Mouse (Mus musculus) hindbrain, embryonic 15.5 days (tissue): ENCODE measurements around the gene Hoxa9. TPM values are rescaled to one million over a fixed set of nuclear protein-coding genes. Genes with fewer than 3 reads are reported as not detected.

Experiments used
- ATAC-seq: fragments of 200-750 bp; cut with Nextera tagmentation; 2 replicates; pipeline ENCODE4 v1.8.0; 2017; ENCODE audit warnings: low read depth, moderate number of reproducible peaks, moderate TSS enrichment; ENCODE audit not compliant: low FRiP score
- H3K27ac ChIP-seq: fragments of 300-500 bp; sonication (generic); replicated peaks from 2 replicates; pipeline ENCODE4 v1.5.1; 2015; ENCODE audit warnings: mild to moderate bottlenecking, inconsistent platforms
- H3K27me3 ChIP-seq: fragments of 300-500 bp; sonication (generic); 2 replicates; pipeline ENCODE4 v1.6.1; 2015; ENCODE audit warnings: control low read depth, inconsistent platforms
- H3K36me3 ChIP-seq: fragments of 300-500 bp; sonication (generic); 2 replicates; pipeline ENCODE4 v1.6.1; 2015; ENCODE audit warnings: control low read depth, inconsistent platforms
- H3K4me1 ChIP-seq: fragments of 300-500 bp; sonication (generic); replicated peaks from 2 replicates; pipeline ENCODE4 v1.6.1; 2015; ENCODE audit warnings: control low read depth, inconsistent platforms
- H3K4me2 ChIP-seq: fragments of 300-500 bp; sonication (generic); 2 replicates; pipeline ENCODE4 v1.6.1; 2015; ENCODE audit warnings: moderate library complexity, mild to moderate bottlenecking, inconsistent platforms
- H3K4me3 ChIP-seq: fragments of 300-500 bp; sonication (generic); 2 replicates; pipeline ENCODE4 v1.5.1; 2015; ENCODE audit warnings: mild to moderate bottlenecking, inconsistent platforms
- H3K9ac ChIP-seq: fragments of 300-500 bp; sonication (generic); 2 replicates; pipeline ENCODE4 v1.6.1; 2015; ENCODE audit warnings: inconsistent platforms
- H3K9me3 ChIP-seq: fragments of 300-500 bp; sonication (generic); 2 replicates; pipeline ENCODE4 v1.6.1; 2016; ENCODE audit warnings: control low read depth, inconsistent platforms
- WGBS: fragments of 180-500 bp; shearing (Covaris S2); methylation state at CpG from one replicate; pipeline ENCODE4 v1.1.7; 2015; 5-methylcytosine and 5-hydroxymethylcytosine counted together
- polyA plus RNA-seq: library from polyadenylated mRNA; unstranded; fragments of >200 nt; fragmentation: Nextera tagmentation; extraction: Ambion mirVana; gene quantifications from 2 replicates; pipeline ENCODE4 v1.2.1, GENCODE M21; 2015

Hoxa9 gene
- polyA plus RNA-seq, 1 experiment from 2014 or later, result 3.4 TPM

DNA sequence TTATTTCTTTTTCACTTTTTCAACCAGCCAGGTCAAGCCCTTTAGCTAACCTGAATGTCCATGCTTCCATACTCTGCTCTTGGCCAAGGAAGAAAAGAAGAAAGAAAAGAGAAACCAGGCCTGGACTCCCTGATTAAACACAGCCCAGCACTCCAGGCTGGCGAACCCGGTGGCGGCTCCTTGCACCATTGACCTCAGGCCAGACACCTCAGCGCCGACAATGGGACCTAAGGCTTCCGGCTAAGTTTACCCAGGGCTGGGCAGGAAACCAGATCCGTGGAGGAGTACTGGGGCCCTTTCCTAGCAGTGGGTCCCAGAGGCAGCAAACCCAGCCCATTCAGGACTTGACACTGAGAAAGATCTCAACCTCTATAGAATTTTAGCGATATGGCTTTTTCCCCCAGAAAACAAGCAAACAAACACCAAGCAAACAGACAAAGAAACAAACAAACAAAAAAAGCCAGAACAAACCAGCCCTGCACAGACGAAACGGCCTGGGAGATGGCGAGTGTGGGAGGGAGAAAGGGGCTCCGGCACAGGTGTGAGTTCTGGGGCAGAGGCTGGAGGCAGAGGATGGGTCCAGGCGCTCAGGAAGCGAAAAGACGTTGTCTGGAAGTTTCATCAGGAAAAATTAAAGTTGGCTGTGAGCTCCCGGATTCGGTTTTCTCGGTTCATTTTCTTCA, 1.1 kb upstream of the Hoxa9 start:
- no peak overlapping the region for H3K4me3 ChIP-seq
- H3K9me3 ChIP-seq, result no peaks in the 10 kb centered on the region
- H3K27ac ChIP-seq, result no peak overlapping the region
- H3K4me1 ChIP-seq, result no peaks in the 10 kb centered on the region
- no peak overlapping the region for H3K9ac ChIP-seq
- H3K27me3 ChIP-seq, result peaks cover 91% of the 10 kb centered on the region
- under 1% methylated on average over 18 of the region's 18 CpGs for WGBS
- H3K4me2 ChIP-seq, result no peak overlapping the region
- no peaks in the 10 kb centered on the region for H3K36me3 ChIP-seq
- ATAC-seq, result no peak

DNA sequence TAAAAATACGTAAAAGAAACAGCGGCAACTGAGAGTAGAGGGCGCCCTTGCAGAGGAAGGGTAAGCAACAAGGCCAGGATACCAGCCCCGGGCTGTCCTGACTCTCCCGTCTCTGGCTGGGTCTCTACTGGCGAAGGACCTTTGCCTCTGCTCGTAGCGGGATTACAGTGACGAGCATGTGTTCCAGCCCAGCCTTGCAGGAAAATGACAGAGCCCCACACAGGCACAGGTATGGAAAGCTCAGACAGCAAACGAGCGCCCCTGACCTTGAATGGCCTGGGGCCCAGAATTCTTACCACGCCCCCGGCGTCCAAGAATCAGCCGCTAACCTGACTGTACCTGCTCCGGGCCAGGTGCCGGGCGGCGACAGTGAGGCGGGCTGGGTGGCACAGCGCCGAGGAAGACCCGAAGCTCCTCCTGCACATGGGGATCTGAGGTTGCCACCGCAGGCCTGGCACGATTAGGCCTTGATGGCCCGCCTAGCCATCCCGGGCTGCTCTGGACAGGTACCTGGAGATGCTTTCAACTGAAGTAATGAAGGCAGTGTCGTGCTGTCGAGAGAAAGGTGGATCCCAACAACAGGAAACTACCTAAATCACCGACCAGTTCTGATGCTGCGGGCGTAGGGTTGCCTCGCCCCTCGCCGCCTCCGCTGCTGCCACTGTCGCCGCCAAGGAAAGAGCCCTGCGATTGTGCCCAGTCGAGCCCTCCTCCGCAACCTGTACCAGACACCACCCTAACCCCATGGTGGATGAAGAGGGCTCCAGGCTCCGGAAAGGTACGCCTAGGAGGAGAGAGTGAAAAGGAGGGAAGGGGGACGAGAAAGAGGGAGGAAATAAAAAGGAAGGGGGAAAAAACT, 1.1 kb downstream of the Hoxa9 start:
- WGBS, result 2% methylated on average over 44 of the region's 44 CpGs
- no peak for ATAC-seq
- Histone ChIP-seq H3K4me2 (no peak overlapping the region), H3K9ac (no peak overlapping the region), H3K4me3 (no peak overlapping the region), H3K27ac (no peak overlapping the region), H3K36me3 (no peaks in the 10 kb centered on the region), H3K4me1 (no peaks in the 10 kb centered on the region), H3K9me3 (no peaks in the 10 kb centered on the region), H3K27me3 (peaks cover 91% of the 10 kb centered on the region)

GRCm38 (mm10) chr6:52228475-52229465, 2.1 kb downstream of the Hoxa9 start:
- Histone ChIP-seq H3K4me2 (no peak overlapping the region), H3K9me3 (no peaks in the 10 kb centered on the region), H3K4me3 (no peak overlapping the region), H3K9ac (no peak overlapping the region), H3K36me3 (no peaks in the 10 kb centered on the region), H3K27me3 (peaks cover 91% of the 10 kb centered on the region), H3K27ac (no peak overlapping the region), H3K4me1 (no peaks in the 10 kb centered on the region)
- under 1% methylated on average over 38 of the region's 38 CpGs for WGBS
- ATAC-seq, result no peak

DNA sequence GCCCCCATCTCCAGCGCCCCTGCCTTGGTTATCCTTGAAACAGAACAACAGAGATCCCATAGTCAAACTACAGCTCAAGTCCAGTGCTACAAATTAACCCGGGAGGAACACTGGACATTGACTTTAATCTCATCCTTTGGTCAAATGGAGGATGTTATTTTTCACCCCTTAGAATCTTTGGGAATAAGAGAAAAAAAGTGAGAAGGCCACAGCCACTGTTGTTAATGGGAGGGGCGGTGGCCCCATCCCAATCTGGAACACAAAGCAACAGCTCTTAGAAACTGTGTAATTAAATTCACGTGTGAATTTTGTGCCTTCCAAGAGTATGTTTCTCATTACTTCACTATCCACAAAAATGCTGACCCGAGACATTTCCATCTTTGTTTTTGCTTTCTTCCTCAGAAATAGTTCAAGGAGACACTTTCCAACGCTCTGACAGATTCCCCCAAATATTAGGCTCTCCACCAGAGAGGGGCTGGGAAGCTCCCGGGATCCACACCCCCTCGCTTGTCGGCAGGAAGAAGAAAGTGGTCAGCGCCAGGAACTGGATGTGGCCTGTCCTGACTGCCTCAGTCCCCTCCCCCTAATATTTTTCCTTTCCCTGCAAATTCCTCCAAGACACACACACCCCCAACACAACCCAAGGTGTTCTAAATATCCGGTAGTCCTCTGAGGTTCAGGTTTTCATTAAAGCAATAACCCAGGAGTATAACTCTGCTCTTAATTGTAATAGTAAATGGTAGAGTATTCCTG, 3.2 kb downstream of the Hoxa9 start:
- no peaks in the 10 kb centered on the region for H3K9me3 ChIP-seq
- H3K9ac ChIP-seq, result no peak overlapping the region
- no peaks in the 10 kb centered on the region for H3K4me1 ChIP-seq
- H3K4me3 ChIP-seq, result no peak overlapping the region
- no peak overlapping the region for H3K4me2 ChIP-seq
- no peak for ATAC-seq
- 3% methylated on average over 11 of the region's 11 CpGs for WGBS
- H3K27ac ChIP-seq, result no peak overlapping the region
- H3K27me3 ChIP-seq, result peaks cover 91% of the 10 kb centered on the region
- H3K36me3 ChIP-seq, result no peaks in the 10 kb centered on the region

GRCm38 (mm10) chr6:52226569-52227257, 4.2 kb downstream of the Hoxa9 start:
- no peak for ATAC-seq
- 4% methylated on average over 26 of the region's 26 CpGs for WGBS
- Histone ChIP-seq H3K4me2 (no peak overlapping the region), H3K4me1 (peaks cover 3% of the 10 kb centered on the region), H3K9me3 (no peaks in the 10 kb centered on the region), H3K4me3 (no peak overlapping the region), H3K36me3 (no peaks in the 10 kb centered on the region), H3K27me3 (peaks cover 91% of the 10 kb centered on the region), H3K27ac (no peak overlapping the region), H3K9ac (no peak overlapping the region)

DNA sequence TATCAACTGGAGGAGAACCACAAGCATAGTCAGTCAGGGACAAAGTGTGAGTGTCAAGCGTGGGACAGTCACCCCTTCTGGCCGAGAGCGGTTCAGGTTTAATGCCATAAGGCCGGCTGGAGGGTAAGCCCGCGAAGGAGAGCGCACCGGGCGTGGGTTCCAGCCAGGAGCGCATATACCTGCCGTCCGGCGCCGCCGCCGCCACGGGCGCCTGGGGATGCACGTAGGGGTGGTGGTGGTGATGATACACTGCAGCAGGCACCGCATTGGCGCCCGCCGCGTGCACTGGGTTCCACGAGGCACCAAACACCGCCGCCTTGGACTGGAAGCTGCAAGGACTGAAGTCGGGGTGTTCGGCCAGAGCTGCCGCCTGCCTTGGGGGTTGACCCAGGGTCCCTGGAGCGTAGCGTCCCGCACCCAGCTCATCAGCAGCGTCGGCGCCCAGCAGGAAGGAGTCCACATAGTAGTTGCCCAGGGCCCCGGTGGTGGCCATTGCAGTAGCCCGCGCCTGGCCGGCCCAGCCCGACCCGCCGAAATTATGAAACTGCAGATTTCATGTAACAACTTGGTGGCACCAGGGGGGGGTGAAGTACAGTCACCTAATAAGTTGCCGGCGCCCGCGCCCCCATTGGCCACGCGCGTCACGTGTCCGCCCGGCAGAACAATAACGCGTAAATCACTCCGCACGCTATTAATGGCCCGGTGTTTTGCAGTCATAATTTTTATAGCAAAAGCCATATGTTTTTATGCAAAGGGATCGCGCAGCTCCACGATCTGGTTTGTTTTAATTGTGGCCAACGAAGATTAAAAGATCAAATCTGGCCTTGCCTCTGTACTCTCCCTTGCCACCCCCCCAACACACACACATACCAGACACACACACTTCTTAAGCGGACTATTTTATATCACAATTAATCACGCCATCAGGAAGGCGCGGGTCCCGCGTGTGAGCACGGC, 5.0 kb downstream of the Hoxa9 start:
- WGBS, result 2% methylated on average over 69 of the region's 69 CpGs

GRCm38 (mm10) chr6:52224895-52225611, 5.8 kb downstream of the Hoxa9 start:
- Histone ChIP-seq H3K27me3 (peaks cover 98% of the 10 kb centered on the region), H3K4me3 (no peak overlapping the region), H3K4me2 (no peak overlapping the region), H3K36me3 (no peaks in the 10 kb centered on the region), H3K27ac (no peak overlapping the region), H3K9ac (no peak overlapping the region), H3K4me1 (peaks cover 8% of the 10 kb centered on the region), H3K9me3 (no peaks in the 10 kb centered on the region)
- under 1% methylated on average over 33 of the region's 36 CpGs for WGBS
- ATAC-seq, result no peak

More for the DNA sequence above, 5.0 kb downstream of the Hoxa9 start:
- Histone ChIP-seq H3K9ac (no peak overlapping the region), H3K27me3 (peaks cover 95% of the 10 kb centered on the region), H3K9me3 (no peaks in the 10 kb centered on the region), H3K4me3 (no peak overlapping the region), H3K4me1 (peaks cover 8% of the 10 kb centered on the region), H3K36me3 (no peaks in the 10 kb centered on the region), H3K27ac (no peak overlapping the region), H3K4me2 (no peak overlapping the region)
- no peak for ATAC-seq

GRCm38 (mm10) chr6:52223939-52224760, 6.7 kb downstream of the Hoxa9 start:
- Histone ChIP-seq H3K9me3 (no peaks in the 10 kb centered on the region), H3K4me1 (peaks cover 8% of the 10 kb centered on the region), H3K27ac (no peak overlapping the region), H3K27me3 (peaks cover 97% of the 10 kb centered on the region), H3K36me3 (no peaks in the 10 kb centered on the region), H3K4me2 (no peak overlapping the region), H3K9ac (no peak overlapping the region), H3K4me3 (no peak overlapping the region)
- no peak for ATAC-seq
- 2% methylated on average over 24 of the region's 24 CpGs for WGBS

- no peaks in the 10 kb centered on the region for H3K9me3 ChIP-seq
- no peaks in the 10 kb centered on the region for H3K36me3 ChIP-seq
- peaks cover 98% of the 10 kb centered on the region for H3K27me3 ChIP-seq
- no peak overlapping the region for H3K27ac ChIP-seq
- peaks cover 8% of the 10 kb centered on the region for H3K4me1 ChIP-seq
- H3K4me3 ChIP-seq, result no peak overlapping the region
- 15% methylated on average over 13 of the region's 13 CpGs for WGBS
- H3K9ac ChIP-seq, result no peak overlapping the region
- H3K4me2 ChIP-seq, result no peak overlapping the region
- ATAC-seq, result no peak
Observed at GRCm38 (mm10) chr6:52222729-52223128, 8.2 kb downstream of the Hoxa9 start.
